Mouse (Mus musculus) ES-E14 (cell line): ENCODE data around the gene Mrm3.

Experiments
- CHD2 ChIP-seq: IDR thresholded peaks from 2 replicates; pipeline ENCODE4 v1.6.1; 2014; ENCODE audit warnings: mild to moderate bottlenecking, low read depth, low read length, inconsistent platforms
- MAFK ChIP-seq: IDR thresholded peaks from 2 replicates; pipeline ENCODE4 v1.6.1; 2014; ENCODE audit warnings: mild to moderate bottlenecking, low read depth, low read length, inconsistent platforms; ENCODE audit not compliant: insufficient read depth
- ZNF384 ChIP-seq: IDR thresholded peaks from 2 replicates; pipeline ENCODE4 v1.6.1; 2012; ENCODE audit warnings: low read depth, low read length, inconsistent platforms

DNA sequence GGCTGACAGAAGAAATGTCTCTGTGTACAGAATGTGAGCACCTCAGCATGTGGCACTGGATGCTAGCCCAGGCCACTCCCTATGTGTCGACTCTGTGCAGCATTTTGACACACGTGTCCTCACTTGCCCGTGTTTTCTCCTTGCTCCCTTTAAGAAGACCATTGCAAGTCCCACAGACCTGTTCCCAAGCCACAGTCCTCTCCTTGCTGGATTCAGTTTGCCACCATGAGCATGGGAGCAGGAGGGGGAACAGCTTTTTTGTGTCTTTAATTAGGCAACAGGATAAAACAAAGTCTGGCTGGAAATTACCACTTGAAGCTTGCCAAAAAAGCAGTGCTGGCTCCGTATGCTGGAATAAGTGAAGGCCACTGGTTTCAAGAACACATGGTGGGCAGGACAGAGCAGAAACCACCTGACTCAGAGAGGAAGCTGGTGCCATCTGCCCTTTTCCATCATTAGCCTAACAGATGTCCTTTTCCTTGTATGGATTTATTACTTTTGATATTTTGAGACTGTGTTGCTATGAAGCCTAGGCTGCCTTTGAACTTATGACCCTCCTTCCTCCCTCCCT is 12.0 kb downstream of the Mrm3 start:
- TF ChIP-seq ZNF384 = no peak
- no peak for TF ChIP-seq MAFK
- no peak for TF ChIP-seq CHD2
